Mouse (Mus musculus) stomach, postnatal 0 days (tissue): Measurements from ENCODE around the gene Wdr66.

Experiments
- CTCF ChIP-seq: IDR thresholded peaks from 2 replicates; pipeline ENCODE4 v1.5.1; 2016; ENCODE audit warnings: antibody characterized with exemption, low read depth, mild to moderate bottlenecking, moderate library complexity
- EP300 ChIP-seq: optimal IDR thresholded peaks from 2 replicates; pipeline ENCODE3; 2016; ENCODE audit warnings: antibody characterized with exemption

- TF ChIP-seq CTCF (no peak), EP300 (no peak)
Observed at GRCm38 (mm10) chr5:123300496-123301034, 48.7 kb downstream of the Wdr66 start.
